Mouse (Mus musculus) large intestine, adult 2 months (tissue): Measurements from ENCODE around the gene Rcbtb1. TPM values are rescaled to one million over a fixed set of nuclear protein-coding genes. Genes with fewer than 3 reads are reported as not detected.
"Not testable (repeated sequence)": the region's sequence is repeated elsewhere in the genome, so short reads cannot be mapped to it uniquely, and the experiment has no call there.

Source experiments
- DNase-seq: peaks from one replicate; pipeline ENCODE4 v3.0.0-alpha.2; 2012; ENCODE audit warnings: low read depth, low spot score
- WGBS: fragments of 180-500 bp; shearing (Covaris S2); methylation state at CpG from one replicate; pipeline ENCODE4 v1.1.7; 2018; 5-methylcytosine and 5-hydroxymethylcytosine counted together
- polyA plus RNA-seq: library from polyadenylated mRNA; depleted of rRNA; stranded (reverse); fragments of >200 nt; gene quantifications from 2 replicates; pipeline ENCODE4 v1.2.3, GENCODE M21; 2012; rRNA removed

Rcbtb1 gene
- polyA plus RNA-seq, 1 experiment: 13.9 TPM

GRCm38 (mm10) chr14:59255861-59256260 is 54.9 kb downstream of the Rcbtb1 start:
- 86% methylated on average over 1 of the region's 1 CpGs for WGBS
- not testable (repeated sequence) for DNase-seq

GRCm38 (mm10) chr14:59260056-59260455 is 59.0 kb downstream of the Rcbtb1 start, which contains the start of gene Gm6904:
Gene Gm6904 (minus strand): TSS chr14:59260216.
- 24% methylated on average over 3 of the region's 3 CpGs for WGBS
- no peak for DNase-seq

GRCm38 (mm10) chr14:59274961-59275360 is 74.0 kb downstream of the Rcbtb1 start:
- not testable (repeated sequence) for DNase-seq
- 77% methylated on average over 4 of the region's 4 CpGs for WGBS

Other genes with a start within 250 kb of the Rcbtb1 start
- gene 1700129C05Rik, start 58.3 kb upstream of the Rcbtb1 start, polyA plus RNA-seq: not detected in 2 replicates
- gene Gm5142, start 22.5 kb upstream of the Rcbtb1 start, polyA plus RNA-seq: not detected in 2 replicates
- gene Gm6904, start 59.0 kb downstream of the Rcbtb1 start, polyA plus RNA-seq: not detected in 2 replicates
- 0.48 and 0.92 TPM in 2 replicates for gene Phf11a, start 96.3 kb downstream of the Rcbtb1 start, polyA plus RNA-seq
- gene Phf11b, start 140.1 kb downstream of the Rcbtb1 start, polyA plus RNA-seq: 1.4 and 1.5 TPM in 2 replicates
- 3.0 and 4.3 TPM in 2 replicates for gene Phf11d, start 164.3 kb downstream of the Rcbtb1 start, polyA plus RNA-seq
- gene Phf11c, start 194.2 kb downstream of the Rcbtb1 start, polyA plus RNA-seq: 0.52 and 0.86 TPM in 2 replicates
- gene Setdb2, start 239.7 kb downstream of the Rcbtb1 start, polyA plus RNA-seq: 2.5 and 4.1 TPM in 2 replicates
- 8.4 and 8.6 TPM in 2 replicates for gene Cab39l, start 239.8 kb downstream of the Rcbtb1 start, polyA plus RNA-seq